Mouse (Mus musculus): Measurements from ENCODE around the gene Dpp3. TPM values are rescaled to one million over a fixed set of nuclear protein-coding genes. Genes with fewer than 3 reads are reported as not detected.
"Not testable (repeated sequence)": the region's sequence is repeated elsewhere in the genome, so short reads cannot be mapped to it uniquely, and the experiment has no call there.

Gene Dpp3
- total RNA-seq (2021): 69.2 and 87.7 TPM in 2 replicates
- long read RNA-seq, experiment 1, transcript Dpp3-201 (18 exons, 2,683 nt): major isoform, 153 of 230 reads
- long read RNA-seq, experiment 1, partial matches to known transcripts: 34 of 230 reads
- long read RNA-seq, experiment 1, other reads (novel, unspliced or antisense): 43 of 230 reads
- long read RNA-seq, experiment 2, transcript Dpp3-201 (18 exons, 2,683 nt): major isoform, 68 of 113 reads
- long read RNA-seq, experiment 2, partial matches to known transcripts: 20 of 113 reads
- long read RNA-seq, experiment 2, other reads (novel, unspliced or antisense): 25 of 113 reads

DNA sequence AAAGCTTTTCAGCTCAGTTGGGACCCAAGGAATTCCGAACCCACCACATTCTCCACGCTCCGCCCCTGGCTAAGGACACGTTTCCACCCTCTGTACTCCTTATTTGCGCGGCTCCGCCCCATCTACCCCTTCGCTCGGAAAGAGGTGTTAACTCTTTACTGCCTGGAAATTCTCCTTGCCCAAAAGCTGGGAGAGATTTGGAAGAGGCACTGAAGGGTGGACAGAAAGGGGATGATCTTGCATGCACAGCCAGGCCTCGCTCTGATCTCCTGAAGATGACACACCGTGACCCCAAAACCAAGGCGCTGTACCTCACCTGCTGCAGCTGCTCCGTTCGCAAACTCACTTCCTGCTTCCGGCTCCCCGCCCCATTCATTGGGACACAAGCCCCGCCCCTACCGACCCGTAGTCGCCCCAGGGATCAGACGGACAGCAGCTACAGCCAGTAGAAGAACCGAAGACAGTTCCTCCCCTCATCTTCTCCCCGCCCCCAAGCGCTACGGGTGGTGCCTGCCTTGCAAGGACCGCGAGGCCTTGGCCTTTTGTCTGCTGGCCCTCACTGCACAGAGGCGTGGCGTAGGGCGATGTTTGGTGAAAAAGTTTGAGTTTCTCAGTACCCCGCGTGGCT is at the start of gene Dpp3:
Gene Dpp3, minus strand, starts transcription at position 384 of the 628 bp plus-strand sequence.
- DNase-seq: peak; percentile 100

- no peak for DNase-seq
Measured at GRCm38 (mm10) chr19:4968236-4968635, 40.1 kb upstream of the Dpp3 start.

GRCm38 (mm10) chr19:4961928-4962601 is 34.0 kb upstream of the Dpp3 start, which contains the start of gene Mrpl11:
Gene Mrpl11 (plus strand): TSS chr19:4962147.
- peak; percentile 92 for DNase-seq

DNA sequence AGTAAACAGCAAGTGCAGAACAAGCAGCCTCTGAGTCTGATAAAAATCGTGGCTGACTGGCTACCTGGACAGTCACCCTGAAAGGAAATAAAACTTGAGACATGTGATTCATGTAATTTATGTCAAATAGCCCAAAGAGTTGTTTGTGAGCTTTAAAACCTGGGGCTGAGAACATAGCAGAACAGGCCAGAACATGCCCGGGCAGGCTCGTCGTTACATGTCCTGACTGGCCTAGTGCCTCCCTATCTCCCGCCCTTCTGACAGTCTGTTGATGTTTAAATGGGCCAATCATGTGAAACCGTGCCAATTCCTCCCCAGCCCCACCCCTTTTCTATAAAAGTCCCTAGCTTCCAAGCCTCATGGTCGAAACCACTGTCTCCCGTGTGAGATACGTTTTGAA is 20.6 kb upstream of the Dpp3 start:
- not testable (repeated sequence) for DNase-seq

DNA sequence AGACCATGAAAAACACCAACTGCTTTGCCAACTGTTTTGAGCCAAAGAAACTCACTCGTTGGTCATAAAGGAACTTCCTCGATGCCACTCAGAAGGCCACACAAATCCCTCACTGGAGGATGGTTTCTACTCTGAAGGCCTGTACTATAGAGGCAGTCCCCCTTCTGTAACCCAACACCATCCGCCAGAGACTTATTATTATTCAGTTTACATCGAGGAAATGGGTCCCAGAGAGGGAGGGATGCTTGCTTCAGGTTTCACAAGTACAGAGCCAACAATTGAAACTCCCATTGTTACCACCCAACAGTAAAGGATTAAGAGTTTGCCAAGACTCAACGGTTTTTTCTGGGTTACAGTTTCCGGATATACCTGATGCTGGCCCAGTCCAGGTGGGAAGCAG is 17.5 kb upstream of the Dpp3 start:
- no peak for DNase-seq

GRCm38 (mm10) chr19:4943253-4943588 is 15.1 kb upstream of the Dpp3 start:
- DNase-seq: no peak

DNA sequence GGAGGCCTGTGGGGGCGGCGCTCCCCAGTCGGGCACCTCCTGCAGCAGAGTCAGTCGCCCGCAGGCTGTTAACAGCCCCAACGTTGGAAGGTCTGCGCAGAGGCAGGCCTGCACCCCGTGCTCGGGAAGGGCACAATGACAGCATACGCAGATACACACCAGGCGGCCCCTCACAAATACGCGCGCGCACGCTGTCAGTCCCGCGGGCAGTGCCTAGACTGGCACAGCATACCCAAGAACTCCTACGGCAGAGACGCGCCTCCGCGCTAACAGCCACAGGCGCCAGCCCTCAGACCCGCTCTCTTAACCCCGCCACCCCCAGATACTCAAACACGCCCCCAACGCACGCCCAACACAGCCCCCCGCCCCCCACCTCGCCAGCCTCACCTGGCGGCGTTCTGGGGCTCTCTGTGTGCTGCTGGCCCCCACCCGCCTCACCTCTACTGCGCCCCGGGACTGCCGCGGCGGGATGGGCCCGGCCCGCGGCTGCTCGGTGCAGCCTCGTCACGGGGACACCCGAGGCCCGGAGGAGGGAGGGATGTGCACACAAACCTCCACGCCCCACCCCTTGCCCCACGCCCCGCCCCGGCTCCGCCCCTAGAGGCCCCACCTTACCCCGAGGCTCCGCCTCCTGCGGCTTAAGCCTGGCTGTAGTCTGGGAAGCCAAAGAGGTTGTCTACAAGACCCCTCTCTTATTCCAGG is 14.6 kb upstream of the Dpp3 start, which contains the start of gene Peli3:
Gene Peli3, minus strand, starts transcription at position 577 of the 702 bp plus-strand sequence.
- peak; percentile 94 for DNase-seq

- DNase-seq: no peak
Measured at GRCm38 (mm10) chr19:4937444-4938310, 9.6 kb upstream of the Dpp3 start.

DNA sequence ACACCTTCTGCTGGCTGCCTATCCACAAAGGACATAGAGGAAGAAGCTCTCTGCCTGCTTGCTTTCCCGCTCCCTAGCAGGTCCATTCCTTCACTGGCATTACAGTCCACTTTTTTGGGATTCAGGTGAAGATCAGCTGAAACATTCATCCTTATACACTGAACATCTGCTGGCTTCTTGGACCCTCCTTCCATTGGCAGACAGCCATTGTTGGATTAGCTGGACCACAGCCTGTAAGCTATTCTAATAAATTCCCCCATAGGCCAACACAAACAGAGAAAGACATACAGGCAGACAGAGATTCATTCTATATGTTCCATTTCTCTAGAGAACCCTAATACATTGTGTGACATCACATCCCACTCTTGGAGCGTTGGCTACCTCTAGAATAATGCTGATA is 8.8 kb upstream of the Dpp3 start:
- no peak for DNase-seq

GRCm38 (mm10) chr19:4928781-4929180 is 694 bp upstream of the Dpp3 start:
- DNase-seq: peak; percentile 65

GRCm38 (mm10) chr19:4925121-4925860 is 2.8 kb downstream of the Dpp3 start:
- DNase-seq: no peak

DNA sequence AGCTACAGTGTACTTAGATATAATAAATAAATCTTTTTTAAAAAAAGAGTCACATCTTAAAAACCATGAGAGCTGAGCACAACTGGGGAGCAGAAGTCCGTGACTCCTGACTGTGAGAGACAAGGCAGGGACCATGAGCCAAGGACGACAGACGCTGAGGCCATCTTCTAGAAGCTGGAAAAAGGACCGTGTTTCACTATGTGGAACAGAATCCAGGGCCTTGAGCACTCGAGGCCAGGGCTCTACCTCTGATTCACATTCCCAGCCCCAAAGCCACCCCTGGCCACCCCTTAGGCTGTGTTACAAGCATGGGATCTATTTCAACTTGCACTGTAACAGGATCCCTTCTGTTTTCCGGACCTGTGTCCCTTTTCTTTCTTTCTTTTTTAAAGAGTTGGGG is 8.4 kb downstream of the Dpp3 start:
- DNase-seq: peak; percentile 45

GRCm38 (mm10) chr19:4916827-4917226 is 11.3 kb downstream of the Dpp3 start:
- no peak for DNase-seq

GRCm38 (mm10) chr19:4915924-4916603 is 12.0 kb downstream of the Dpp3 start:
- peak; percentile 73 for DNase-seq

- DNase-seq: no peak
Measured at GRCm38 (mm10) chr19:4909376-4909775, 18.7 kb downstream of the Dpp3 start.

GRCm38 (mm10) chr19:4908107-4908506 is 20.0 kb downstream of the Dpp3 start:
- DNase-seq: peak; percentile 58

DNA sequence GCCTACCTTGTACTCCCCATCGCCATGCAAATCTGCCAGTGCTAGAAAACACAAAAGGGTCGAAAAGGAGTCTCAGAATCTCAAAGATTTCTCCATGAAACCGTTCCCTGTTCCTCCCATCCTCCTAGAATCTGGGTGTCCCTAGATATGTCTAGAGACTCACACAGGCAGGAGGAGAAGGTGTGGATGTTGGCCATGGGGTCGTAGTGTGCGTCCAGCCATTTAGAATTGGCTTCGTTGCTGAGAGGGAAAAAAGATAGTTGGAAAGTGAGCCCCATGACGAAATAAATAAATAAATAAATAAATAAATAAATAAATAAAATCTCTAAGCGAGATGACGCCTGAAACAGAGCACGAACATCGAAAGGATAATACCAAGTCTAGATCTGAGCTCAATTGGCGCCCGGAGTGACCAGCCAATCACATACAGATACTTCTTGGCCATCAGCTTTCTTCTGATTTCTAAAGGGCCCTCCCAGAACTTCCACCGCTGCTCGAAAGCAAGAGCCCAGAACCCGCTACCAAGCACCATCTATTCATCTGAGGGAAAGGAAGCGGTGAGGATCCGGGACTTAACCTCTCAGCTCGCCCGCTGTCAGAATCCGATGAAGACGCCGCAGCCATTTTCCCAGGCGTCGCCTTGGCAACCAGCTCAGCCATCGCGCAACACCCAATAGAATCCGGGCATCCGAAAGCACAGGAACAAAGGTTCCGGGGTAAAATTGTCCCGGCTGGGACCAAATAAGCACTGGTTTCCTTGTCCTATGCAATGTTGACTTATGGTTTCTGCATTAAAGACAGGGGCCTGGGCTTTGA is 21.9 kb downstream of the Dpp3 start, which contains the start of gene Bbs1:
Gene Bbs1, minus strand, starts transcription at position 650 of the 816 bp plus-strand sequence.
- DNase-seq: peak; percentile 91

GRCm38 (mm10) chr19:4899888-4900287 is 28.2 kb downstream of the Dpp3 start:
- no peak for DNase-seq

- DNase-seq: no peak
Measured at GRCm38 (mm10) chr19:4898972-4899371, 29.1 kb downstream of the Dpp3 start.

Measured in adrenal gland, postnatal 14 days (tissue).